Mouse (Mus musculus) cortical plate, adult 2 months (tissue): ENCODE measurements around the gene Rsrp1. TPM values are rescaled to one million over a fixed set of nuclear protein-coding genes. Genes with fewer than 3 reads are reported as not detected.

Experiments
- H3K27ac ChIP-seq: fragments of 200-500 bp; 2 replicates; pipeline ENCODE4 v1.5.1; 2012; ENCODE audit warnings: low read length, control low read depth, inconsistent platforms; ENCODE audit not compliant: insufficient read depth
- H3K4me1 ChIP-seq: fragments of 200-500 bp; 2 replicates; pipeline ENCODE4 v1.6.1; 2011; ENCODE audit warnings: low read length; ENCODE audit not compliant: control insufficient read depth, insufficient read depth
- H3K4me3 ChIP-seq: fragments of 200-500 bp; 2 replicates; pipeline ENCODE4 v1.5.1; 2011; ENCODE audit warnings: mild to moderate bottlenecking, low read length, control low read depth; ENCODE audit not compliant: insufficient read depth
- CTCF ChIP-seq: fragments of 200-500 bp; IDR thresholded peaks from 2 replicates; pipeline ENCODE4 v1.5.1; 2011; ENCODE audit warnings: mild to moderate bottlenecking, control low read depth, low read length; ENCODE audit not compliant: insufficient read depth; ENCODE audit errors: extremely low read depth
- POLR2A ChIP-seq: fragments of 200-500 bp; IDR thresholded peaks from 2 replicates; pipeline ENCODE4 v1.6.1; 2011; ENCODE audit warnings: mild to moderate bottlenecking, low read length, control low read depth; ENCODE audit not compliant: insufficient read depth; ENCODE audit errors: extremely low read depth
- polyA plus RNA-seq: library from polyadenylated mRNA; depleted of rRNA; stranded (reverse); fragments of >200 nt; gene quantifications from 2 replicates; pipeline ENCODE4 v1.2.3, GENCODE M21; 2012; rRNA removed

The Rsrp1 gene
- polyA plus RNA-seq = 545 and 625 TPM in 2 replicates

DNA sequence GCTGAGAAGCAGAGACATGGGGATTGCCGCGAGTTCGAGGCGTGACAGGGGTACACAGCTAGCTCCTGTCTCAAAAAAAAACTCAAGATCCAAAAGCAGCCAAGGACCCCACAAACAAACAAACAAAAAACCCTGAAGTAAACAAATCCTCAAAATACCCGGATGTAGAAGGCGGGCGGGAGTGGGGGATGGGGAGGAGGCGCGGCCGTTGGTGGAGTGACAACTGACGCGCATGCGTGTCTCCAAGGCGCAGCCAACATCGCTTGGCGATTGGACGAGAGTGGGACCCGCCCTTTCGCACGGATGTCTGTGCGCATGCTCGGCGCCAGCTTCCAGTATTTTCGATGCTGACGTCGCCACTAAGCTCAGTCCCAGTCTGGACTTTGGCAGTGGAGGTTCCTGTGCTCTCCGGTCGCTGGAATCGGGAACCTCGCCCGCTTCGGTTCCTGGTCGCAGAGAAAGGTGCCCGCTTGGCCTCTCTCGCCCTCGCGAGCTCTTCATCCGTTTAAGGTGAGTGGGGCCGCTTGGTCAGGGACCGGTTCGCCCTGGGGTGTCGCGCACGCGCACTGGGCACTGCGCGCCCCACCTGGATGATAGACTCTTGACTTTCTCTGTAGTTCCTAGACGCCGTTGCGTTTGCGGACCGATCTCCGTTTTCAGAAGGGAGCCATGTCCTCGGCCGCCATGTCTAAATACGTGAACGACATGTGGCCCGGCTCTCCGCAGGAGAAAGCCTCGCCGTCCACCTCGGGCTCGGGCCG is at the start of gene Rsrp1:
Rsrp1 (plus strand) TSS at position 335 of the 761 bp plus-strand sequence.
- peak within 1 kb of the TSS; percentile 74 for H3K4me3 ChIP-seq
- TF ChIP-seq CTCF (no peak), POLR2A (peak; percentile 100)
- H3K4me1 ChIP-seq = peaks cover 3% of the 10 kb centered on the region
- peak within 1 kb of the TSS; percentile 97 for H3K27ac ChIP-seq

DNA sequence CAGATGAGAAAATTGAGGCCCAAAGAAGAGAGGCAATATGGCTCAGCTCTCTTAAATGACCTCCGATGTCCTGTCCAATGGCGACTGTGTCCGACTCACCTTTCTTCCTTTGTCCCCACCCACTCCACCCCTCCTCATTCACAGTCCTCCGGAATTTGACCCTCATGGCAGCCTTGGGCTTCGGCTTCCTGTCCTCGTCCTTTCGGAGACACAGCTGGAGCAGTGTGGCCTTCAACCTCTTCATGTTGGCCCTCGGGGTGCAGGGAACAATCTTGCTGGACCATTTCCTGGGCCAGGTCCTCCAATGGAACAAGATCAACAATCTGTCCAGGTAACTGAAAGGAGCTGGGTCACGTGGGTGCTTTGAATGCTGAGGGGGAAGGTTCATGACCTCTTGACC is 47.2 kb upstream of the Rsrp1 start:
- Histone ChIP-seq H3K27ac (no peak overlapping the region), H3K4me3 (no peak overlapping the region), H3K4me1 (no peaks in the 10 kb centered on the region)
- TF ChIP-seq POLR2A (no peak), CTCF (no peak)

DNA sequence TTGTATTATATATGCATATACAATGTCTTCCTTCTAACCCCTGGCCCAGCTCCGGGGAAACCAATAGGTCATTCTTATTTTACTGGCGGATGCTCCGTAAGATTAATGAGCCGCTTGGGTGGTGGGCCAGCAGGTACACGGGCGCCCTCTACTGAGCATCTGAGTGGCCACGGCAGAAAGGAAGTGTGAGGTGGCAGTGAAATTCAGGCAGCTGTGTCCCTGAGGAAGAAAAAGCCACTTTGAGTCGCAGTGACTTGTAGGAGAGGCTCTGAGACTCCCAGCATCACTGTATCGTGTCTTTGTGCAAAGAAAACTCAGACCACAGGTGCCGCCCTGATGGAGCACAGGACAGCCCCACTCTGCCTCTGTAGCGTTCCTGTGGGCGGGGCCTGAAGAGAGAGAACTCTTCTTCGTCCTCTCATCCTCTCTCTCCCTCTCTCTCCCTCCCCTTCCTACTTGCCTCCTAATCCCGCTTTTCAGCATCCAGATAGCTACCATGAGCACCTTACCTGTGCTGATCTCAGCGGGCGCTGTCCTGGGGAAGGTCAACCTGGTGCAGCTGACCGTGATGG is 43.9 kb upstream of the Rsrp1 start:
- TF ChIP-seq CTCF = peak; percentile 68
- TF ChIP-seq POLR2A = no peak
- Histone ChIP-seq H3K27ac (no peak overlapping the region), H3K4me3 (no peak overlapping the region), H3K4me1 (no peaks in the 10 kb centered on the region)

DNA sequence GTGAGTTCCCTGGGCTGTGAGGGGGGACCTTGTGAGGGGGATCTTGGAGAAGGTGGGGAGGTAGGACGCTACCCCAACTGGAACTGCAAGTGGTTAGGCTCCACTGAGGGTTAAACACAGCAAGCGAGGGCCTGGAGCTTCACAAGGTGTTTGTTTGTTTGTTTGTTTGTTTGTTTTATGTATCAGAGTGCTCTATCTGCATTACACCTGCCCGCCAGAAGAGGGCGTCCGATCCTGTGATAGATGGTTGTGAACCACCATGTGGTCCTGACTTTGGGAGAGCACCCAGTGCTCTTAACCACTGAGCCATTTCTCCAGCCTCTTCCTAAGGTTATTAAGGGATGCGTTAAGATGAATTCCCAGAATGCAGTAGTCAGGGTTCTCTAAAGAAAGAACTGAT is 43.4 kb upstream of the Rsrp1 start:
- Histone ChIP-seq H3K4me1 (no peaks in the 10 kb centered on the region), H3K4me3 (no peak overlapping the region), H3K27ac (no peak overlapping the region)
- TF ChIP-seq POLR2A (no peak), CTCF (peak; percentile 37)

DNA sequence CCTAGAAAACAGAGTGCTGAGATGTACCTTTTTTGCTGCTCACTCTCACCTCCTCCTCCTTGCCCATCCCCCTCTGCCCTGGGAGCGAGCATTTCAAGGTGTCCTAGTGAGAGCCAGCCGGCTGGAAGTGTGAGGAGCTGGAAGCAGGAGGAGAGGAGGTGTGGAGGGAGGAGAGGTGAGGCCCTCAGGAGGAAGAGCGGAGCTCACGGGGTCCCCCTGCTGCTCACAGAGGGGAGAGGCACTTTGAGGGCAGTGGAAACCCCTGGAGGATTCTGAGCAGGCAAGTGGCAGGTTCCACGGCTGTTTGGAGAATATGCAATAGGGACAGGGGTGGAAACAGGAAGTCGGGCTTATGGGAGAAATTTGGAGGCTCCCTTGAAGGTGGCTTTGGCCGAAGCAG is 40.1 kb upstream of the Rsrp1 start:
- no peak overlapping the region for H3K4me3 ChIP-seq
- H3K4me1 ChIP-seq = no peaks in the 10 kb centered on the region
- H3K27ac ChIP-seq = no peak overlapping the region
- peak; percentile 34; the same call in 1 of the 2 replicates for TF ChIP-seq CTCF
- TF ChIP-seq POLR2A = no peak

DNA sequence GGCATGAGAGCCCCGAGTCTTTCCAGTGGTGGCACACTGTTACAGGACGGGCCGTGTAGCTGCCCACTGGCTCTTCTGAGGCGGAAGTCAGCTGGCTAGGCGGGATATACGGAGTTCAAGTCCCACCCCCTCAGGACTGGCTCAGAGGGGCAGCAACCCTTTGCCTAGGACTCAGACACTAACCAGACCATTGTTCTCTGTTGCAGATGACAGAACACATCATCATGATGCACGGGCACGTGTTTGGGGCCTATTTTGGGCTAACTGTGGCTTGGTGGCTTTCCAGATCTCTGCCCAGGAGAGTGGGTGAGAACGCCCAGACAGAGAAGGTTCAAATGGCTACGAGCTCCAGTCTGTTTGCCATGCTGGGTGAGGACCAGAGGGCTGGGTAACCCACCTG is 39.6 kb upstream of the Rsrp1 start:
- Histone ChIP-seq H3K4me3 (no peak overlapping the region), H3K4me1 (no peaks in the 10 kb centered on the region), H3K27ac (no peak overlapping the region)
- no peak for TF ChIP-seq CTCF
- no peak for TF ChIP-seq POLR2A

DNA sequence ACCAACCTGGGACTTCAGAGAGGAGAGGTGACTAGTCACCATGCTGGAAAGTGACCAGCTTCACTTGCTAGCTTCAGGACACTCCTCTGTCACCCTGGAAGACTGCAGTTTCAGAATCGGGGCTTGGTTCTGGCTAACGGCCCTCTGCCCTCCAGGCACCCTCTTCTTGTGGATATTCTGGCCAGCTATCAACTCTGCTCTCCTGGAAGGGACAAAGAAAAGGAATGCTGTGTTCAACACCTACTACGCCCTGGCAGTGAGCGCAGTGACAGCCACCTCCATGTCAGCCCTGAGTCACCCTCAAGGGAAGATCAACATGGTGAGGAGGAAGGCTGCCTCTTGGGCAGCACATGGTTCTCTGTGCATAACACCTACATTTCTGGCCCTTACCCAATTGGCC is 39.0 kb upstream of the Rsrp1 start:
- Histone ChIP-seq H3K4me1 (no peaks in the 10 kb centered on the region), H3K4me3 (no peak overlapping the region), H3K27ac (no peak overlapping the region)
- no peak for TF ChIP-seq CTCF
- TF ChIP-seq POLR2A = no peak

DNA sequence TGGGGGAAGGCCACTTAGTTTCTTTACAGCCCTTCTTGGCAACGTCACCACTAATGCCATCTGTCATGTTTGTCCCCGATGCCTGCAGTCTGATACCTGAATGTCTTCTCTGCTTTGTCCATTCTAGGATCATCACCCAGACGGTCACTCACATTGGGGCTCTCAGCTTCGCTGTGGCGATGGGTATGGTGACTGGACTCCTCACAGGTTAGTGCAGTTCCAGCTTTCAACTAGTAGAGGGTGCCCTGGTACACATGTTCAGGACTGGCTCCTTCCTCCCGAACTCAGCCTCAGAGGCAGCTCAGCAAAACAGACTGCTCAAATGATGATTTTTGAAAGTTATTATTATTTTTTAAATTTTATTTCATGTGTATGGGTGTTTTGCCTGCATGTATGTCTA is 31.3 kb upstream of the Rsrp1 start:
- no peaks in the 10 kb centered on the region for H3K4me1 ChIP-seq
- no peak for TF ChIP-seq CTCF
- TF ChIP-seq POLR2A = no peak
- H3K27ac ChIP-seq = no peak overlapping the region
- no peak overlapping the region for H3K4me3 ChIP-seq

DNA sequence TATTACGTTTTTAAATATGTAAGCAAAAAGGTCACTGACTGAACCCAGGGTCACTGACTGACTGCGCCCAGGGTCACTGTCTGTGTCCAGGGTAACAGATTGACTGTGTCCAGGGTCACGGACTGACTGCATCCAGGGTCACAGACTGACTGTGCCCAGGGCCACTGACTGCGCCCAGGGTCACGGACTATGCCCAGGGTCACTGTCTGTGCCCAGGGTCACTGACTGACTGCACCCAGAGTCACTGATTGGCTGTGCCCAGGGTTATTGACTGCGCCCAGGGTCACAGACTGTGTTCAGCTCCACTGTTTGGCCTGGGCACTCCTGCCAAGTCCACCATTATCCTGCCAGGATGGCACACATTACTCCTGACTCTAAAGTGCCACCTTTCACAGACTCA is 26.1 kb upstream of the Rsrp1 start:
- no peak for TF ChIP-seq POLR2A
- no peak for TF ChIP-seq CTCF
- H3K4me1 ChIP-seq = no peaks in the 10 kb centered on the region
- H3K27ac ChIP-seq = no peak overlapping the region
- no peak overlapping the region for H3K4me3 ChIP-seq

DNA sequence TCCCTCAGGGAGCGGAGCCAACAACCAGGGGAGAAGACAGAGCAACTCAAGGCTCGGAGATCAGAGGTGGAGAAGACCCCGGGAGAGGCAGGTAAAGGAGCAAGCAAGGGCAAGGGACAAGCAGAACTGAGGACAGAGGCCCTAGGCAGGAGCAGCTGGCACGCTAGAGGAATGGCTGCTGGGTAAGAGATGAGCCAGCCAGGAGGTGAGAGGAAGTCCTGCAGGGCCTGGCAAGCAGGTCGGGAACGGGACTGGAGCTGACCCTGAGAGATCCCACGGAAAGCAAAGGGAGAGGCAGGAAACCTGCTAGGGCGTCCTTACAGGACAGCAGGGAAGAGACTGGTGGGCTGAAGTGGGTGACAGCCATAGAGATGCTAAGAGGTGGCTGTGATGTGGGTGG is 22.3 kb upstream of the Rsrp1 start:
- no peaks in the 10 kb centered on the region for H3K4me1 ChIP-seq
- TF ChIP-seq CTCF = no peak
- no peak for TF ChIP-seq POLR2A
- no peak overlapping the region for H3K4me3 ChIP-seq
- no peak overlapping the region for H3K27ac ChIP-seq
